23 mouse cellular contexts compared by ENCODE assay signal in genomic region chr2:51674321-51674720, GRCm38 (mm10). TPM values are rescaled to one million over a fixed set of nuclear protein-coding genes. Genes with fewer than 3 reads are reported as not detected.
A peak's percentile ranks its signal among the peaks of the same experiment; 100 is the strongest.
DNase-seq lines count a peak whose midpoint lies in the region; ATAC-seq and TF ChIP-seq lines count a peak whose summit lies in the region.
"Had no signal": no experiment of that assay in that cellular context is flagged by ENCODE, and none has a peak within 500 bp of the region (broad histone marks: within the 10 kb centered on the region; RNA-seq: fewer than 3 reads in every experiment).

No protein-coding gene starts in this region.

- TF ChIP-seq CTCF in kidney, adult 2 months (conservative IDR thresholded peaks at IDR 0.05; ENCODE audit: insufficient read depth, insufficient read length, low read depth, low read length) = no peak

- no peak for TF ChIP-seq POLR2A in kidney, adult 2 months (IDR thresholded peaks at IDR 0.05; ENCODE audit: low read depth, low read length)

- no peak overlapping the region for H3K4me3 ChIP-seq in kidney, adult 2 months (ENCODE audit: insufficient read depth, low read depth, low read length)
- H3K4me3 ChIP-seq in kidney, embryonic 14.5 days (ENCODE audit: low read length) = no peak overlapping the region
- H3K4me3 ChIP-seq: embryonic facial prominence, embryonic 13.5 days; heart, embryonic 10.5 days had no signal

- H3K9me3 ChIP-seq in kidney, embryonic 14.5 days (ENCODE audit: control insufficient read depth, low read length) = no peaks in the 10 kb centered on the region
- H3K9me3 ChIP-seq: embryonic facial prominence, embryonic 13.5 days; heart, embryonic 10.5 days had no signal

- no peaks in the 10 kb centered on the region for H3K27me3 ChIP-seq in kidney, adult 2 months (replicated peaks; ENCODE audit: control insufficient read depth, insufficient read depth, low read length)
- no peaks in the 10 kb centered on the region for H3K27me3 ChIP-seq in kidney, embryonic 14.5 days (ENCODE audit: control insufficient read depth, insufficient read depth, low read length)
- H3K27me3 ChIP-seq: embryonic facial prominence, embryonic 13.5 days had no signal

- peak; percentile 12 to 13 for DNase-seq in cerebellum, postnatal 14 days
- DNase-seq in cerebellum, adult 9-11 months = no peak
- peak; percentile 71 for DNase-seq in kidney, adult 2 months
- DNase-seq in adipocyte (ENCODE audit: low spot score) = peak; percentile 46
- DNase-seq in kidney, adult 9 months = peak; percentile 61
- DNase-seq in right cerebral cortex, postnatal 25 days = no peak
- DNase-seq in ovary, postnatal 14 days (ENCODE audit: low spot score) = no peak
- DNase-seq: B cell, adult 2 months; cerebellum, adult 18-20 months; gastrocnemius, postnatal 36 days; layer of hippocampus, postnatal 36 days had no signal

- no peak overlapping the region for H3K27ac ChIP-seq in kidney, adult 2 months (ENCODE audit: insufficient read depth, low read depth, low read length)
- no peak overlapping the region for H3K27ac ChIP-seq in kidney, embryonic 14.5 days (ENCODE audit: low read depth, low read length)
- H3K27ac ChIP-seq: embryonic facial prominence, embryonic 13.5 days; heart, embryonic 10.5 days; hindbrain, postnatal 0 days had no signal

- ATAC-seq in kidney, embryonic 14.5 days (ENCODE audit: low FRiP score, low TSS enrichment) = no peak
- ATAC-seq: hindbrain, postnatal 0 days had no signal

- no peak overlapping the region for H3K4me2 ChIP-seq in kidney, embryonic 14.5 days (replicated peaks; ENCODE audit: low read depth, low read length)
- H3K4me2 ChIP-seq: embryonic facial prominence, embryonic 13.5 days; liver, embryonic 11.5 days had no signal

- no peak overlapping the region for H3K9ac ChIP-seq in kidney, embryonic 14.5 days (ENCODE audit: low read depth, low read length)
- H3K9ac ChIP-seq: embryonic facial prominence, embryonic 13.5 days had no signal

- WGBS in kidney, adult 2 months = 57% methylated on average over 2 of the region's 2 CpGs
- WGBS in kidney, embryonic 14.5 days = 83% methylated on average over 2 of the region's 2 CpGs

- no peaks in the 10 kb centered on the region for H3K36me3 ChIP-seq in kidney, adult 2 months (ENCODE audit: control insufficient read depth, insufficient read depth, low read length)
- no peaks in the 10 kb centered on the region for H3K36me3 ChIP-seq in kidney, embryonic 14.5 days (ENCODE audit: control insufficient read depth, insufficient read depth, low read length)
- H3K36me3 ChIP-seq: embryonic facial prominence, embryonic 13.5 days; heart, embryonic 10.5 days had no signal

- peaks cover 7% of the 10 kb centered on the region; the same call in 1 of the 2 replicates for H3K4me1 ChIP-seq in kidney, adult 2 months (ENCODE audit: control insufficient read depth, insufficient read depth, low read length)
- no peaks in the 10 kb centered on the region for H3K4me1 ChIP-seq in kidney, embryonic 14.5 days (ENCODE audit: control insufficient read depth, insufficient read depth, low read length)
- H3K4me1 ChIP-seq: heart, embryonic 10.5 days had no signal

RNA-seq across cellular contexts. Expression of gene Tas2r134, which starts 47.0 kb away (rescaled TPM):
- not detected in 2 replicates for polyA plus RNA-seq in kidney, adult 2 months (2012; rRNA removed)
- polyA plus RNA-seq in kidney, embryonic 14.5 days (2014; fragmentation: Nextera tagmentation; extraction: Ambion mirVana) = not detected in 2 replicates
- polyA plus RNA-seq: embryonic facial prominence, embryonic 13.5 days; heart, embryonic 10.5 days; hindbrain, postnatal 0 days; large intestine, adult 2 months; liver, embryonic 11.5 days; lung, embryonic 16.5 days; midbrain, postnatal 0 days; neural tube, embryonic 11.5 days; spleen, adult 2 months; stomach, embryonic 16.5 days; thymus, postnatal 0 days had no signal

Comparison
In these comparisons a context has a peak if more than half of its experiments do, and no peak if none do; other contexts are left out.
1. DNase-seq: peak in cerebellum, postnatal 14 days (2 of 2), kidney, adult 2 months (single experiment), adipocyte (single experiment) and kidney, adult 9 months (single experiment); none in cerebellum, adult 9-11 months (single experiment), right cerebral cortex, postnatal 25 days (single experiment) and ovary, postnatal 14 days (single experiment).